Mouse (Mus musculus): ENCODE results near the gene Hoxd3.

Gene Hoxd3

GRCm38 (mm10) chr2:74709465-74710419 lies 2.0 kb upstream of the Hoxd3 start:
- no peak for DNase-seq

GRCm38 (mm10) chr2:74710929-74711543 lies 691 bp upstream of the Hoxd3 start:
- DNase-seq, result no peak

DNA sequence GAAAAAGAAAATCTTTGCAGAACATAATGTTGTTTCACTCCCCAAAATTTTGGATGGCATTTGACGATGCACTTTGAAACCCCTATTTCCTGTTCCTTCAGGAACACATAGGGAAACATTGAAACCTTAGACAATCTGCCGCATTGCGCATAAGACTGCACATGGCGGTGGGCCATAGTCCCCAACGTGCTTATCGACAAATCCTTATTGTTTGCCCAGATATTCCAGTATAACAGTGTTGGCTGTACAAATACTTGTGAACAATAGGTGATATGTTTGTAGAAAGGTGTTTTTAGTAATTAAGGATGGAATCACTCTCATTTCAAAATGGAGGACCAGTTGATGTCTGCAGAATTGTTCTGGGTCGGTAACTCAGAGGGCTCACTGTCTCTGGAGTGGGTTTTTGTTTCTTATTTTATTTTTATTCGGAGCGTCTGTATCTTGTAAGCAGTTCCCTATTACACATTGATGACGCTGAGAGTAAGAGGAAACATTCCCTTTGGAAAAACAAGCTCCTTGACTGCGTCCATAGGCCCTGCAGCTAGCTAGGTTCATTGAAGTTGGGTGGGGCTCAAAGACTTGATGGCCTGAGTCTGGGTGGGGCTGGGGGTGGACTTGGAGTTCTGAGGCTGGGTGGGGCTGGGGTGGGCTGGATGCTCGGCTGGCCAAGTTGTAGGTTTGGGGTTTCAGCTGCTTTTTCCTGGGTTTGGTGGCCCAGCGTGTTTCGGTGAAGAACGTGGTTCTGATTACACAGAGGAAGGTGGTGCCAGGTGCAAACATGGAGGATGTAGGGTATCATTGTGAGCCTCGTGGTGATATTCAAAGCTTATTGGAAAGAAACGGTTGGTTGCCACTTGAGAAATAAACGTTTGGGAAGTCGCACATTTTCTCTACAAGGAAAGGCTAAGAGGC lies 1.8 kb downstream of the Hoxd3 start:
- DNase-seq, result no peak

DNA sequence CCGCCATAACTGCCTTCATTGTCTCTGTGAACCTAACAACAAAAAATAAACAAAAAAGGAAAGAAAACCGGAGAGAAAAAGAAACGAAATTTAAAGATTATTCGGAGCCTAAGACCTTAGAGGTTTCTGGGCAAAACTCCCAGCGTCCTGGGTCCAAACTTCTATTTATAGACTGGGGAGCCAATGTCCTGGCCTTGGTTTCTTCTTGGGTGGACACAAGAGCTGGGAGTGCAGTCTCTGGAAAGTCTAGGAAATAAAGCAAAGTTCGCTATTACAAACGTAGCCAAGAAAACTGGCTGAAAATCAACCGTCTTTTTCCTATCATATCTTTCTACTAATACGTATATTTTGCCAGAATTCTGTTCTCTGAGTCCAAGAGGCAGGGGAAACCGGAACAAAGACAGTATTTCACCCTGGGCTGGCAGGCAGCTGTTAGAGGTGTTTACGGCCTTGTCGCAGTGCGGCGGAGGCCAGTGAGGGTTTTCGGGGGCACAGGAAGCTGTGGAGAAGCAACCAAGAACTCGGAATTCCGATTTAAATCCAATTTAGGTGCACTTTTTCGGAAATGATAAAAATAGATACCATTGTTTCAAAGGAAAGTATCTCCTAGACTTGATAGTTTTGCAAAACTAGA lies 2.5 kb downstream of the Hoxd3 start:
- no peak for DNase-seq

- no peak for DNase-seq
Measured at GRCm38 (mm10) chr2:74714881-74715280, 3.2 kb downstream of the Hoxd3 start.

GRCm38 (mm10) chr2:74715504-74716241 lies 3.9 kb downstream of the Hoxd3 start:
- no peak for DNase-seq

GRCm38 (mm10) chr2:74720384-74720783 lies 8.7 kb downstream of the Hoxd3 start:
- DNase-seq, result no peak

GRCm38 (mm10) chr2:74720955-74721491 lies 9.3 kb downstream of the Hoxd3 start:
- no peak for DNase-seq

- no peak for DNase-seq
Measured at GRCm38 (mm10) chr2:74721882-74722281, 10.2 kb downstream of the Hoxd3 start.

DNA sequence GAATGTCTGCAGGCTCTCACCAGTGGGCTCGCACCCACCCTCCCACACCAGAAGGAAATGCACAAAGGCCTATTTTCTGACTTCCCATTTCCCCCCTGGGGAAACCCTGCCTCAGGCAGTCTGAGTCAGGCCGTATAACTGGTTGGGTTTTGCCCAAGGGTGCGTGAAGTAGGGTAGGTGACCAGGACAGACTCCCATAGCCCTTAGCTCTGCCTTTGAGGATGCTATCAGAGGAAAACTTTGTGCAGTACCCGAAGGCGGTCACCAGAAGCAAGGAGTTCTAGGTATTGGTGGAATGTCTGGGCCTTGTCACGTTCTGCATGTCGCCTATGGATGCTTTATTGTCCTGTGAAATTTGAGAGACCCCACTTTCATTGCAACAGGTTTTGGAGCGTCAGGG lies 11.2 kb downstream of the Hoxd3 start:
- DNase-seq, result no peak

DNA sequence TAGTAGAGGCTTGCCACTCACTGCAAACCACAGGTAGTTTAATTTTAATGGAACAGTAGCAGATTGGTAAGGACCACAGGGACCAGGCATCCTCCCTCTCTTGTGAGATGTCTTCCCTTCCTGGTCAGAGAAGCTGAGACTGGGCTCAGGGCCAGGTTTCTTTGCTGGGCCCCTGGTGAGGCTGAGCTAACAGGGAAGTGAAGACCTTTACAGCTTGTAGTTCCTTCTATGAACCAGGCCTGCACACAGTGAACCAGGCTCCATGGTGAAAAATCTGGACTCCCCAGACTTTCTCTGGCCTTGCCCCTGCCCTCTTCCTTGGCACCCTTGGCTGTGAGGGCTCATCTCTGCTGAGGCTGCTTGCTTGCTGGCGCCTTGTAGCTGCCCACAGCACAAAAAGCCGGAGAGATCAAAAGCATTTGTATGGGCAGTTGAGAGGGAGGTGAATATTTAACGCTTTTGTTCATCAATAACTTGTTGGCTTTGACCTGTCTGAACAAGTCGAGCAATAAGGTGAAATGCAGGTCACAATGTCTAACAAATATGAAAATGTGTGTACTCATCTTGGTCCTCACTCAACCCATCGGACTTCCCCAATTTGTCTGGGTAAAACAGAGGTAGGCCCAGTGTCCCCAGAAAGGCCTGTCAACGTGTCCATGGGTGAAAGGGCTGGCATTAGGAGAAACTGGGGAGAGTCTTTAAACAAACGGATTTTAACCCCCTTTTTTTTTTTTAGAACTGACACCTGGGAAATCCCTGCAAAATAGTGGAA lies 12.7 kb downstream of the Hoxd3 start:
- no peak for DNase-seq

DNA sequence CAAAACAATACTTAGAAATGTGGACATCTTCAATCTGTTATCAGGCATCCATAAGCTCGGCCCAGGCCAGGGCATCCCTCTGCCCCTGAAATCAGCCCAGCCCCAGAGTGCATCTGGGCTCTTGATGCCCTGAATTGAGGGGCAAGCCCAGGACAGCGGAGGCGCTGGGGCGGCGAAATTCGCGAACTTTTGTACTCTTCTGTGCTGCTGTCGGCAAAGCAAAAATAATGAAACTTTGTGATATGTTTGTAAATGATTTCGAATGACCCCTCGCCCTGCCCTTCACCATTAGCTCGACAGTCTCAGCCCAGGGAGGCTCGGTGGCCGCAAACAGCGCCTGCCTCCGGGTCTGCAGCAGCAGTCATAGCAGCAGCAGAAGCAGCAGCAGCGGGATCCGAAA lies 13.4 kb downstream of the Hoxd3 start:
- no peak for DNase-seq

DNA sequence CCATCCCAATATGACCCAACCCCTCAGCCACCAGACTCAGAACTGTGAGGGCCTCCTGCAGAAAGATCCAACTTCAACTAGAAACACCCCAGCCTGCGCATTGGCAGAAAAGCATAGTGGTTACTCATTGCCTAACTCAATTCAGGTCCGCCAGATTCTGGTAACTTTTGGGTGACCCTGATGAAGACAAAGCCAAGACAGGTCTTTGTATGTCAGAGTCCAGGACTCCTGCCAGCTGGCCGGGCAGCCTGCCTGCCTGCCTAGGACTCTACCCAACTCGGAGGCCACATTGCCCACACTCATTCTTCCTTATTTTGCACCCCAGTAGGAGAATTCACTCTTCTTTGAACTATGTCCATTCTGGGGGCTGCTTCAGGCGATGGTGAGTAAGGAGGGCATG lies 14.8 kb downstream of the Hoxd3 start, which contains the start of gene Gm28230:
Gene Gm28230, plus strand, starts transcription at position 178 of the 400 bp plus-strand sequence.
- no peak for DNase-seq

GRCm38 (mm10) chr2:74726973-74727639 lies 15.4 kb downstream of the Hoxd3 start:
- no peak for DNase-seq

DNA sequence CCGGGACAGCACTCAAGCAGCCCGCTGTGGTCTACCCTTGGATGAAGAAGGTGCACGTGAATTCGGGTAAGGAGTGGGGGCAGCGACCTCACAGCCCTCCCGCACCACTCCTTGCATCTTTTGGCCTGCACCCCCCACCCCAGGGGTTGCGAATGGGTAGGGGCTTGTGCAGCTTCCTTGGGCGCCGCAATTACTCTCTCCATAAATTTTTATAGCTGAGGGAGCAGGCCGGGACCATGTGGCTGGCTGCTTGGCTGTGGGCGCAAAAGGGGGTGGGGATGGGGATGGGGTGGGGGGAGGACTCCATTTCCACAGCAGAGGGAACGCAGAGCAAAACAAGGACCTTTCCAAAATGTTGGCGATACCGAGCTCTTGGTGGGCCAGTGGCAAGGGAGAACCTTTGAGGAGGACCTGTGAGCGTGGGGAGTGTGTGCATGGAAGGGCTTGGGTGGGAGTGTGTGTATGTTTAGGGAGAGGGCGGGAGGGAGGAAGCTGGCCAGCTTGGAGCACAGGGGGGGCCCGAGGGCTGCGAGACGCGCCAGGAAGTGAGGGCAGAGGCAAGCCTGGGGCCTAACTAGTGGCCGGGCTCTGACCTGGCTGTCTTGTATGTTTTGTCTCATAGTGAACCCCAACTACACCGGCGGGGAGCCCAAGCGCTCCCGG lies 16.0 kb downstream of the Hoxd3 start:
- DNase-seq, result no peak

DNA sequence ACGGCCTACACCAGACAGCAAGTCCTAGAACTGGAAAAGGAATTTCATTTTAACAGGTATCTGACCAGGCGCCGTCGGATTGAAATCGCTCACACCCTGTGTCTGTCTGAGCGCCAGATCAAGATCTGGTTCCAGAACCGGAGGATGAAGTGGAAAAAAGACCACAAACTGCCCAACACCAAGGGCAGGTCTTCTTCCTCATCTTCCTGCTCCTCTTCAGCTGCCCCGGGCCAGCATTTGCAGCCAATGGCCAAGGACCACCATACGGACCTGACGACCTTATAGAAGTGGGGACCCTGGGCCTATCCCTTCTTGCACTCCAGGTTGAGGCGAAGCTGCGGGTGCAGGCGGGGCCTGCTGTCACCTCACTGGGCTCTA lies 16.6 kb downstream of the Hoxd3 start:
- DNase-seq, result no peak

- no peak for DNase-seq
Measured at GRCm38 (mm10) chr2:74730331-74730730, 18.6 kb downstream of the Hoxd3 start.

GRCm38 (mm10) chr2:74731055-74731454 lies 19.3 kb downstream of the Hoxd3 start:
- DNase-seq, result no peak

DNA sequence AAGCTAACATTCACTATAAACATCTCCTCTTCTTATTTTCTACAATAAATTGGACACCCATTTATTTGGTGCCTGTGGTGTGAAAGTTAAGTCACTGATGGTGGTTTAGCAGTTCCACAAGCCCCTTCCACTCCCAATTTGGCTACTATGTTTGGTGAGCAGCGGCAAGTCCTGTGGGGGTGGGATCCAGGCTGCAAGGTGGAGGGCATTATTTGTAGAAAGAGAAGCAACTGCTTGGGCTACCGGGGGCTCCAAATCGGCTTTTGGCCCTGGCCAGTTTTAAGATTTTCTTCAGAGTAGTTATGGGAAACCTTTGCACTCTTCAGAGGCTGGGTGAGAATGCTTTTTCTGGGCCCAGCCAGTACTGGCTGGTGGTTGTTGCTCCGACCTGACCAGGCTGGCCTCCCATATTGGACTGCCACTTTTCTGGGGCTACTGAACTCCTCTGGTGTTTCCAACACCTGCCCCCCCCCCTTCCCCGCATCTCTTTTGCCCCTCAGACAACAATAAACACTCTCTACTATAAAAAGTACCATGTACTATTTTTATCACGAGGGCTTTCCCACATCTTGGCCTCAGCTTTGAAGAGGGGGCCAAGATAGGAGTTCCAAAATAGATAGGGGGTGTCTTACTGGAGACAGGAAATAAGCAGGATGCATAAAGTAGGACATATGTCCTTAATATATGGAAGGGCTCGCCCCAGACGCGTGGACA lies 20.2 kb downstream of the Hoxd3 start:
- no peak for DNase-seq
